Comparison of ENCODE assay signal across 21 mouse cellular contexts in the genomic region with DNA sequence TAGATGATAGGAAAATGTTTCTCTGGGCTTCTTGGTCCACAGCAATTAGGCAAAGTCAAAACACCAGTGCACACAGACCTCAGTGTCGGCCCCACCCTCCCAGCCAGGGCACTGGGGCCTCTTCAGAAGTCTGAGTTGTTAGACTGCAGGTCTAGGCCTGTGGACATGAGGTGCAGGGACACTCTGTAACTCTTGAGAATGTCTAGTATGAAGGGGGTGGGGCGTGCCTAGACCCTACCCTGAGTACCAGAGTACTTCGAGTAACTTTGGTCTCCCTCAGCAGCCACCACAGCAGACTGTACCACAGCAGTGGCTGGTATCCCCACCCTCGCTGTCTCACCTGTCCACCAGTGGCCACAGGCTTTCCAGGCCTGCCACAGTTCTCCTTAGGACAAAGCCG. TPM values are rescaled to one million over a fixed set of nuclear protein-coding genes. Genes with fewer than 3 reads are reported as not detected.
DNase-seq lines count a peak whose midpoint lies in the region; ATAC-seq and TF ChIP-seq lines count a peak whose summit lies in the region.
"Had no signal": no experiment of that assay in that cellular context is flagged by ENCODE, and none has a peak within 500 bp of the region (broad histone marks: within the 10 kb centered on the region; RNA-seq: fewer than 3 reads in every experiment).

No protein-coding gene starts in this region.

- no peaks in the 10 kb centered on the region for H3K27me3 ChIP-seq in hindbrain, embryonic 13.5 days
- H3K27me3 ChIP-seq in hindbrain, embryonic 14.5 days (ENCODE audit: control insufficient read depth, insufficient read depth, low read length) = no peaks in the 10 kb centered on the region
- H3K27me3 ChIP-seq in lung, embryonic 16.5 days (ENCODE audit: control insufficient read depth, insufficient read depth, low read depth, low read length) = no peaks in the 10 kb centered on the region
- no peaks in the 10 kb centered on the region for H3K27me3 ChIP-seq in stomach, postnatal 0 days (ENCODE audit: control insufficient read depth, insufficient read depth, low read length)
- H3K27me3 ChIP-seq: CH12.LX; midbrain, embryonic 13.5 days; Patski had no signal

- no peak for TF ChIP-seq EP300 in stomach, postnatal 0 days (optimal IDR thresholded peaks at IDR 0.05)

- H3K4me3 ChIP-seq in hindbrain, embryonic 13.5 days = no peak overlapping the region
- no peak overlapping the region for H3K4me3 ChIP-seq in hindbrain, embryonic 14.5 days (replicated peaks; ENCODE audit: low read length)
- no peak overlapping the region for H3K4me3 ChIP-seq in lung, embryonic 16.5 days (ENCODE audit: low read length)
- H3K4me3 ChIP-seq in stomach, postnatal 0 days (ENCODE audit: low read depth, low read length) = no peak overlapping the region
- H3K4me3 ChIP-seq: heart, adult 2 months; midbrain, embryonic 13.5 days; myocyte had no signal

- no peak for ATAC-seq in hindbrain, embryonic 13.5 days (ENCODE audit: low FRiP score)
- no peak for ATAC-seq in hindbrain, embryonic 14.5 days (ENCODE audit: low FRiP score)
- peak; percentile 36 for ATAC-seq in lung, embryonic 16.5 days (ENCODE audit: low read depth)
- no peak for ATAC-seq in stomach, postnatal 0 days (ENCODE audit: low FRiP score, low TSS enrichment)
- ATAC-seq: liver, postnatal 0 days; Patski had no signal

- no peak overlapping the region for H3K4me2 ChIP-seq in hindbrain, embryonic 13.5 days
- no peak overlapping the region for H3K4me2 ChIP-seq in hindbrain, embryonic 14.5 days (replicated peaks)
- no peak overlapping the region for H3K4me2 ChIP-seq in lung, embryonic 16.5 days (ENCODE audit: low read depth, low read length)
- no peak overlapping the region for H3K4me2 ChIP-seq in stomach, postnatal 0 days (replicated peaks; ENCODE audit: low read depth)
- H3K4me2 ChIP-seq: liver, embryonic 11.5 days; midbrain, embryonic 13.5 days had no signal

- intact Hi-C loops in gastrocnemius, postnatal 36 days (cut with DNase I) = no loop called here

- no peak for DNase-seq in hindbrain, embryonic 14.5 days (ENCODE audit: low spot score)
- DNase-seq in lung, postnatal 10 days = no peak
- peak; percentile 46 for DNase-seq in urinary bladder, postnatal 14 days (ENCODE audit: low spot score)
- DNase-seq in urinary bladder, postnatal 36 days (ENCODE audit: low spot score in 2 of 2) = no peak
- DNase-seq in stomach, postnatal 0 days (ENCODE audit: low spot score) = no peak
- DNase-seq in gastrocnemius, postnatal 36 days = no peak
- DNase-seq: adrenal gland, postnatal 36 days; B cell, adult 2 months; cerebellum, adult 9-10 months; gastrocnemius, postnatal 25 days; heart, adult 2 months; kidney, postnatal 14 days; liver, postnatal 0 days had no signal

- H3K4me1 ChIP-seq in hindbrain, embryonic 13.5 days (replicated peaks) = peaks cover 37% of the 10 kb centered on the region
- peaks cover 27% of the 10 kb centered on the region for H3K4me1 ChIP-seq in hindbrain, embryonic 14.5 days (replicated peaks; ENCODE audit: control insufficient read depth, insufficient read depth, low read length)
- H3K4me1 ChIP-seq in lung, embryonic 16.5 days (replicated peaks; ENCODE audit: control insufficient read depth, insufficient read depth, low read length) = peaks cover 8% of the 10 kb centered on the region; the same call in 1 of the 2 replicates
- H3K4me1 ChIP-seq in stomach, postnatal 0 days (replicated peaks; ENCODE audit: control insufficient read depth, insufficient read depth) = peaks cover 4% of the 10 kb centered on the region

- TF ChIP-seq CTCF in stomach, postnatal 0 days (IDR thresholded peaks at IDR 0.05; ENCODE audit: low read depth) = no peak

- WGBS in hindbrain, embryonic 13.5 days = 96% methylated on average over 5 of the region's 5 CpGs
- WGBS in hindbrain, embryonic 14.5 days = 97% methylated on average over 5 of the region's 5 CpGs
- WGBS in lung, embryonic 16.5 days = 80% methylated on average over 5 of the region's 5 CpGs
- 75% methylated on average over 5 of the region's 5 CpGs for WGBS in stomach, postnatal 0 days

- H3K9ac ChIP-seq in hindbrain, embryonic 13.5 days = no peak overlapping the region
- no peak overlapping the region for H3K9ac ChIP-seq in hindbrain, embryonic 14.5 days
- no peak overlapping the region for H3K9ac ChIP-seq in lung, embryonic 16.5 days (ENCODE audit: low read length)
- no peak overlapping the region for H3K9ac ChIP-seq in stomach, postnatal 0 days (ENCODE audit: low read length)
- H3K9ac ChIP-seq: liver, postnatal 0 days; midbrain, embryonic 13.5 days had no signal

- H3K36me3 ChIP-seq in hindbrain, embryonic 13.5 days = no peaks in the 10 kb centered on the region
- no peaks in the 10 kb centered on the region for H3K36me3 ChIP-seq in hindbrain, embryonic 14.5 days (replicated peaks; ENCODE audit: control insufficient read depth, insufficient read depth)
- H3K36me3 ChIP-seq in lung, embryonic 16.5 days (ENCODE audit: control insufficient read depth, insufficient read depth, low read length) = no peaks in the 10 kb centered on the region
- no peaks in the 10 kb centered on the region for H3K36me3 ChIP-seq in stomach, postnatal 0 days (ENCODE audit: control insufficient read depth, insufficient read depth, low read length)
- H3K36me3 ChIP-seq: midbrain, embryonic 13.5 days had no signal

- H3K27ac ChIP-seq in hindbrain, embryonic 13.5 days = peak overlapping the region; percentile 83
- H3K27ac ChIP-seq in hindbrain, embryonic 14.5 days = no peak overlapping the region; the same call in 1 of the 2 replicates
- H3K27ac ChIP-seq in lung, embryonic 16.5 days (ENCODE audit: low read length) = no peak overlapping the region
- 0 out of 2 replicates have a peak overlapping the region, but pooled peaks have one; percentile 24 for H3K27ac ChIP-seq in stomach, postnatal 0 days (replicated peaks)
- H3K27ac ChIP-seq: heart, adult 2 months had no signal

- no peaks in the 10 kb centered on the region for H3K9me3 ChIP-seq in hindbrain, embryonic 13.5 days
- no peaks in the 10 kb centered on the region for H3K9me3 ChIP-seq in hindbrain, embryonic 14.5 days (ENCODE audit: control insufficient read depth, low read length)
- H3K9me3 ChIP-seq in lung, embryonic 16.5 days (ENCODE audit: control insufficient read depth, low read length) = no peaks in the 10 kb centered on the region
- H3K9me3 ChIP-seq in stomach, postnatal 0 days (ENCODE audit: control insufficient read depth, low read length) = no peaks in the 10 kb centered on the region
- H3K9me3 ChIP-seq: G1E; midbrain, embryonic 13.5 days had no signal

RNA-seq across cellular contexts. Expression of gene Itpk1, which starts 18.4 kb away (rescaled TPM):
- polyA plus RNA-seq in hindbrain, embryonic 13.5 days (2015; fragmentation: Nextera tagmentation; extraction: Ambion mirVana) = 23.0 and 23.4 TPM in 2 replicates
- 31.6 and 35.0 TPM in 2 replicates for polyA plus RNA-seq in hindbrain, embryonic 14.5 days (2014; fragmentation: Nextera tagmentation; extraction: Ambion mirVana)
- polyA plus RNA-seq in lung, embryonic 16.5 days (2015; fragmentation: Nextera tagmentation; extraction: Ambion mirVana) = 10.6 and 11.8 TPM in 2 replicates
- polyA plus RNA-seq in stomach, postnatal 0 days (2015; fragmentation: Nextera tagmentation; extraction: Ambion mirVana) = 21.5 and 26.7 TPM in 2 replicates
- 1 to 10 TPM; 6.3 to 8.4 TPM for total RNA-seq in gastrocnemius, postnatal 36 days (2021)

RNA-seq across cellular contexts. Expression of gene Moap1, which starts 57.1 kb away (rescaled TPM):
- 51.7 and 54.3 TPM in 2 replicates for polyA plus RNA-seq in hindbrain, embryonic 13.5 days (2015; fragmentation: Nextera tagmentation; extraction: Ambion mirVana)
- polyA plus RNA-seq in hindbrain, embryonic 14.5 days (2014; fragmentation: Nextera tagmentation; extraction: Ambion mirVana) = 64.6 and 67.3 TPM in 2 replicates
- polyA plus RNA-seq in lung, embryonic 16.5 days (2015; fragmentation: Nextera tagmentation; extraction: Ambion mirVana) = 22.0 and 24.4 TPM in 2 replicates
- polyA plus RNA-seq in stomach, postnatal 0 days (2015; fragmentation: Nextera tagmentation; extraction: Ambion mirVana) = 8.1 and 9.5 TPM in 2 replicates
- 1 to 10 TPM; 3.2 to 5.4 TPM for total RNA-seq in gastrocnemius, postnatal 36 days (2021)

RNA-seq across cellular contexts. Expression of gene Tmem251, which starts 57.2 kb away (rescaled TPM):
- 11.5 and 12.2 TPM in 2 replicates for polyA plus RNA-seq in hindbrain, embryonic 13.5 days (2015; fragmentation: Nextera tagmentation; extraction: Ambion mirVana)
- polyA plus RNA-seq in hindbrain, embryonic 14.5 days (2014; fragmentation: Nextera tagmentation; extraction: Ambion mirVana) = 11.9 and 12.8 TPM in 2 replicates
- 7.4 and 8.0 TPM in 2 replicates for polyA plus RNA-seq in lung, embryonic 16.5 days (2015; fragmentation: Nextera tagmentation; extraction: Ambion mirVana)
- 10.5 and 10.9 TPM in 2 replicates for polyA plus RNA-seq in stomach, postnatal 0 days (2015; fragmentation: Nextera tagmentation; extraction: Ambion mirVana)
- total RNA-seq in gastrocnemius, postnatal 36 days (2021) = 1 to 10 TPM; 2.0 to 2.2 TPM

Comparison
In these comparisons a context has a peak if more than half of its experiments do, and no peak if none do; other contexts are left out.
1. H3K27ac ChIP-seq: peak in hindbrain, embryonic 13.5 days (single experiment) and stomach, postnatal 0 days (single experiment); none in hindbrain, embryonic 14.5 days (single experiment) and lung, embryonic 16.5 days (single experiment).